Mouse (Mus musculus) brain, embryonic 14.5 days (tissue): Measurements from ENCODE around the gene Mrgprg.

Experiments used
- CTCF ChIP-seq: fragments of 200-500 bp; IDR thresholded peaks from 2 replicates; pipeline ENCODE4 v1.5.1; 2012; ENCODE audit warnings: inconsistent platforms, mild to moderate bottlenecking, moderate library complexity, borderline replicate concordance; ENCODE audit not compliant: insufficient read depth, insufficient read length; ENCODE audit errors: extremely low read depth
- POLR2A ChIP-seq: fragments of 200-500 bp; IDR thresholded peaks from 2 replicates; pipeline ENCODE4 v1.6.1; 2012; ENCODE audit warnings: mild to moderate bottlenecking, inconsistent platforms, borderline replicate concordance; ENCODE audit not compliant: poor library complexity, insufficient read depth, insufficient read length, severe bottlenecking; ENCODE audit errors: extremely low read depth

DNA sequence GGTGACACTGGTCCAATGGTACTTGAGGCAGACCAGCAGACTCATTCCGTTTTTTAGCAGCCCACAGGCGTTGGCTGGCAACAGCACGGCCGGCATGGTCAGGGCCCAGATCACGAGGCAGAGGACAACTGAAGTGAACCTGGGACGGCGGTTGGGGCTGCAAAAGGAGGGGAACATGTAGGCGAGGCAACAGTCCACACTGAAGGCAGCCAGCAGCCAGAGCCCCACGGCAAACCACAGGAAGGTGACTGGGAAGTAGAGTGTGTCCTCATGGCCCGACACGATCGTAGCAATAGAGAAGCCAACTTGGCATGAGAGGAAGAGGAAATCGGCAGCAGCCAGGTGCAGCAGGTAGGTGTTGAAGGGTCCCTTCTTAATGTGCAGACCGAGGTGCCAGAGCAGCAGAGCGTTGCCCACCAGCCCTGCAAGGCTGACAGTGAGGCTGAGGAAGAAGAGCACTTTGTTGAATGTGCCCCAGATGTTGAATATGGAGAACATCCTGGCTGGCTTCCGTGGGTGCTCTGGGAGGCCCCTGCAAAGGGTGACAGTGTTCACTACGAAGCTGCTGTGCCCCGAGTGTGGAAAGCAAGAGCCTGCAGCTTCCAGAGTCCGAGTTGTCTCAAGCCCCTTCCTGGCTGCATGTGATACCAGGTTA, 1.8 kb downstream of the Mrgprg start:
- TF ChIP-seq CTCF (no peak), POLR2A (no peak)
